Mouse (Mus musculus) cerebellum, postnatal 36 days (tissue): Measurements from ENCODE around the gene Gmpr2.

Source experiments
- DNase-seq, 2 experiments: peaks; one replicate each; pipeline ENCODE4 v3.0.0; 2021 to 2022; ENCODE audit warnings: mixed read lengths in 2 of 2

Gmpr2 gene

GRCm38 (mm10) chr14:55726261-55726660, 54.5 kb downstream of the Gmpr2 start:
- DNase-seq: no peak

- no peak for DNase-seq
Measured at GRCm38 (mm10) chr14:55727889-55728685, 56.3 kb downstream of the Gmpr2 start.
